Mouse (Mus musculus): ENCODE data around the gene Prdm16.

Gene Prdm16

GRCm38 (mm10) chr4:154331271-154331670, 305.4 kb downstream of the Prdm16 start:
- DNase-seq (ENCODE audit: low read depth), result no peak

GRCm38 (mm10) chr4:154330001-154330400, 306.7 kb downstream of the Prdm16 start:
- DNase-seq (ENCODE audit: low read depth), result no peak

DNA sequence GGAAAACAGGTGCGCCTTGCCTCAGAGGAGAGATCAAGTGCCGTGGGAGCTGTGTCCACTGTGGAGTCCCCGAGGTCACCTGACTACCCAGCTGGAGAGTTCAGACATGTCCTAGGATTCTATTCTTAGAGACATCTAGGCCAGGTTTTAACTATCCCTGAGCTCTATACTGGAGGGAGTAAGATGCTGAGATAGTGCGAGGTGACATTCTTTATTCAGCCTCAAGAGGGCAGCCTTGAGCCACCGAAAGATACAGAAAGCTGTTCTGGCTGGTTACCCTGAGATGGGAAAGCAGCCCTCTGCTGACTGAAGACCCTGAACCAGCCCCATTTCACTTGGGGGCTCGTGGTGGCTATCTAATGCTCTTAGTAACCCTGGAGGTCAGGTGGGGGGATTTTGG, 307.8 kb downstream of the Prdm16 start:
- DNase-seq (ENCODE audit: low read depth), result peak; percentile 70

GRCm38 (mm10) chr4:154328431-154328830, 308.2 kb downstream of the Prdm16 start:
- no peak for DNase-seq (ENCODE audit: low read depth)

- DNase-seq (ENCODE audit: low read depth), result no peak
Measured at GRCm38 (mm10) chr4:154325410-154325809, 311.3 kb downstream of the Prdm16 start.

- DNase-seq (ENCODE audit: low read depth), result no peak
Measured at GRCm38 (mm10) chr4:154313622-154313967, 323.1 kb downstream of the Prdm16 start.

GRCm38 (mm10) chr4:154312935-154313621, 323.6 kb downstream of the Prdm16 start:
- DNase-seq (ENCODE audit: low read depth), result no peak

- no peak for DNase-seq (ENCODE audit: low read depth)
Measured at GRCm38 (mm10) chr4:154312143-154312812, 324.4 kb downstream of the Prdm16 start.

- no peak for DNase-seq (ENCODE audit: low read depth)
Measured at GRCm38 (mm10) chr4:154310576-154311262, 326.0 kb downstream of the Prdm16 start.

- no peak for DNase-seq (ENCODE audit: low read depth)
Measured at GRCm38 (mm10) chr4:154309131-154309530, 327.5 kb downstream of the Prdm16 start.

DNA sequence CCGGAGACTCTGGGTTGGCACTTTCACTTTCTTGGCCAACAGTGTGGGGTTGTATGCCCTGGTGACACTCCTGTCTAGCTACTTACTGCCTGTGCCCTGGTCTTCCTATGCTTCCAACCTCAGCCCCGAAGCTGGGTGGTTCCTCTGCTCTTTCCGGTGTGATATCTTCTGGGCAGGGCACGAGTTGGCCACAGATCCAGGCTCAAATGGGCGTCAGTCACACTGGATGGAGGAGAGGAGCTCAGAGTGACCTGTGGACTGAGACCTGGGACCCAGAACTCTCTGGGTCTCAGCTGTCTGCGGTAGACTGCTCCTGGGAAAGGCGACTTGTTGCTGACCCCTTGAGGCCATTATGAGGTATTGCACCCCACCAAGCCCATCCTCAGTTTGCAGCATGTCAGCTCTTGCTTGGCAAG, 335.2 kb downstream of the Prdm16 start, which contains the start of gene Arhgef16:
TSS of gene Arhgef16 (minus strand) at position 211 of the 416 bp plus-strand sequence.
- DNase-seq (ENCODE audit: low read depth), result peak; percentile 60

GRCm38 (mm10) chr4:154299541-154300271, 337.0 kb downstream of the Prdm16 start:
- DNase-seq (ENCODE audit: low read depth), result peak; percentile 4

DNA sequence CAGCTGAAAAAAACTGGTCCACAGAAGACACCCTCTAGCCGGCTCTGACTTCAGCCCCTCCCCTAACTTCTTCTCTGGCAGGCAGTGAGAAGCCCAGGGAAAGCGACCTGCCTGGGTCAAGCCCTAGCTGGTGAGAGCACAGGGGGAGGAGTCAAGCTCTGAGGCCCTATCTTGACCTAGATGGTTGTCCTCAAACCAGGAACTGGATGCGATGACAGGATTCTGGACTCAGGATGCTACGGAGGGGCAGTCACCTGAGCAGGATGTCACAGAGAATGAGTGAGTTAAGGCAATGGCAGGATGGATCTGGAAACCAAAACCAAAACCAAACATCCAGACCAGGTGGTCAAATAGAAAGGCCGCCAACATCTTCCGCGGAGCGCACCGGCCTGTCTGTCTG, 338.9 kb downstream of the Prdm16 start:
- no peak for DNase-seq (ENCODE audit: low read depth)

- DNase-seq (ENCODE audit: low read depth), result no peak
Measured at GRCm38 (mm10) chr4:154294262-154294731, 342.4 kb downstream of the Prdm16 start.

DNA sequence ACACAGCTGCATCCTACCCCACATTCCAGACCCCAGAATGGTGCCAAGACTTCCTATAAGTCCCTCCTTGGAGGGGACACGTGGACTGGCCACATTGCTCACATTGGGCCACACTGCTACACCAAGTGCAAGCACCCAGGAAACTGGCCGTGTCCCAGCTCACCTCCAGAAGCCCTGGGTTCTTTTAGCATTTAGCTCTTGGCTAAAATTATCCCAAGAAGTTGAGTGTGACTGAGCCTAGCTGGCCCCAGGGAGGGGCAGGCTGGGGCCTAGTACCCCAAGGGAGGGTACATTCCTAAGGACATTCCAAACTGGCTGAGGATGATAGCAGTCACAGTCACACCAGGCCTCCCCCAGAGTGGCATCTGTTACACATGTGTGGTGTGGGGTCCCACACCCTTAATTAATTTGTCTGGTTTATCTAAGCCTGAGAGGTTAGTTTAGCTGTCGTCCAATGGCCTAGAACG, 342.9 kb downstream of the Prdm16 start:
- DNase-seq (ENCODE audit: low read depth), result no peak

DNA sequence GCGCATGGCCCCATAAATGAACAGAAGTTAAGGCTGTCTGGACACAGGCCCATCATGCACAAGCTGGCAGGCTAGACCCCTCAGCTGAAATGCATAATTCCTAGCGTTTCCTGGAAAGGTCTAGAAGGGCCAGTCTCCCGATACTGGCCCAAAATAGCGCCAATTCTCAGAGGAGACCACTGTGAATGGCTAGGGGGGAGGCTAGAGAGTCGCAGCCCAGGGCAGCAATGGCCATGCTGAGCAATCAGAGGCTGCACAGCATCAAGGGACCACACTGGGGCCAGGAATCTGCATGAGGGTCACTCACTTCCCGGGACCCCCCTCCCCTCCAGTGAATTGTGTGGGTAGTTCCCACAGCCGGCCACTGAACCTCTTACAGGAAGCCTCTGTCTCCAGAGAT, 353.0 kb downstream of the Prdm16 start:
- no peak for DNase-seq (ENCODE audit: low read depth)

GRCm38 (mm10) chr4:154279481-154279880, 357.2 kb downstream of the Prdm16 start:
- no peak for DNase-seq (ENCODE audit: low read depth)

DNA sequence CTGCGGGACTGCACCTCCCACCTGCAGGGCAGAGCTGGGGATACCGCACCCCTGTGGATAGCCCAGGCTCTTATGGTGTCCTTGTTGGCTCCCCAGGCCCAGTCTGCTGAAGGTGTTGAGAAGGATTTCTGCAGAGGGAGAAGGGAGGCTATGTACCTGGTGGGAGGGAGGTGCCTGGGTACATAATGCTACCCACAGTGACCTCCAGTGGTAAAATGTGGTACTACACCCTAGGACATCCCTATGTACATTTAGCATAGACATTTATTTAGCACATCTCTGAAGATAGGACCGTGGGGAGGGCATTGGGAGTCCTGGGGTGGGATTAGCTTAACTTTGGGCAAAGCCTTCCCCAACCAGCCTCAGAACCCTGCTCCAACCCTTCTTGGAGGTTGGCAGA, 363.7 kb downstream of the Prdm16 start:
- DNase-seq (ENCODE audit: low read depth), result peak; percentile 64

DNA sequence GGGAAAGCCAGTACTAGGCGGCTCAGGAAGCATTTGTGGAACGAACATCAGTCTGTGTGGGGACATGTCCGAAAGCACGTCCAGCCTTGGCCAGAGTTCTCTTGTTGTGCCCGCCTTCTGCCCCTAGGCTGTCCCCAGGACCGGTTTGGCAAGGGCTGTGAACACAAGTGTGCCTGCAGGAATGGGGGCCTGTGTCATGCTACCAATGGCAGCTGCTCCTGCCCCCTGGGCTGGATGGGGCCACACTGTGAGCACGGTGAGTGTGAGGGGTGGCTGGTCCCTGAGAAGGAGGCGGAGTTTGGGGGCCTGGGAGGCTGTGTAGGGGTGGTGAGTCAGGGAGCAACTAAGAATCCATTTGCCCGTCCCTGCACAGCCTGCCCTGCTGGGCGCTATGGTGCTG, 367.2 kb downstream of the Prdm16 start:
- no peak for DNase-seq (ENCODE audit: low read depth)

GRCm38 (mm10) chr4:154267511-154267910, 369.2 kb downstream of the Prdm16 start:
- no peak for DNase-seq (ENCODE audit: low read depth)

All from induced T-regulatory cell, adult 2 months (primary cell).